Mouse (Mus musculus): ENCODE measurements around the gene Pitx2.

The Pitx2 gene

GRCm38 (mm10) chr3:129258497-129258896, 58.8 kb downstream of the Pitx2 start:
- DNase-seq (ENCODE audit: low read depth, low spot score) = peak; percentile 41

All from ES-CJ7 (cell line).